Mouse (Mus musculus) liver, postnatal 0 days (tissue): ENCODE results near the gene Bsg.

Source experiments
- CTCF ChIP-seq: sonication (generic); IDR thresholded peaks from 2 replicates; pipeline ENCODE4 v1.5.1; 2016; ENCODE audit warnings: antibody characterized with exemption, low read depth
- EP300 ChIP-seq: IDR thresholded peaks from 2 replicates; pipeline ENCODE4 v1.6.1; 2016; ENCODE audit warnings: antibody characterized with exemption, low read depth, mild to moderate bottlenecking

GRCm38 (mm10) chr10:79726090-79726489 lies 21.8 kb downstream of the Bsg start:
- TF ChIP-seq CTCF (peak; percentile 94), EP300 (no peak)
